In the genomic region with DNA sequence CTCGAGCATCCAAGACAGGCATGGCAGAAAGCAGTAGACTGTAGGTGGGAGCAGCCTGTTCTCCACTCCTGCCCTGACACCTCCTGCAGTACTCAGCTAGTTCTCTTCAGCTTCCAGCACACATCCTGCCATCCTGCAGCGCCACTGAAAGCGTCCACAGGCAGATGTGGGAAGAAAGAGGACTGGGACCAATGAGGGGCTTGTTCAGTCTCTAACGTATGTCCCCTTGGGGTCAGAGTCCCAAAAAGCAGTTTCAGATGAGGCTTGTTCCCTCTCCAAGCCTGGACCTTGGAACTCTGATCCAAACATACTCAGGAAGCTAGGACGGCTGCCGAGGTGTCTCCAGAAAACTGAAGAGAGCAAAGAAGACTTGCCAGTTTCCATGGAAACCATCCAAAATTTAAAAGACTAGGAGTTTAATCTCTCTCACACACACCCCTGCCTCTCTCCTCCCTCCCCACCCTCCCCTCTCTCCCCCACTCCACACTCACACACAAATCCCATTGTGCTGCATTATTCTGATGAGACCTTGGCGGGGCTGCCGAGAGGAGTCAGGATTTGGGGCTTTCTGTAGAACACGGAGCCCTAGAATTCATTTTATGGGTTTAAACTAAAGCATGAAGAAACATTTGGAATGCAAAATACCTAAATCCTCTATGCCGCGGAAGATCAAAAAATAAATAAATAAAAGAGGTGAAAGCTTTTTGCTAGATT, we compare ENCODE assay signal across 11 mouse cellular contexts. TPM values are rescaled to one million over a fixed set of nuclear protein-coding genes. Genes with fewer than 3 reads are reported as not detected.
A peak's percentile ranks its signal among the peaks of the same experiment; 100 is the strongest.
DNase-seq lines count a peak whose midpoint lies in the region; ATAC-seq and TF ChIP-seq lines count a peak whose summit lies in the region.
"Had no signal": no experiment of that assay in that cellular context is flagged by ENCODE, and none has a peak within 500 bp of the region (broad histone marks: within the 10 kb centered on the region; RNA-seq: fewer than 3 reads in every experiment).

No protein-coding gene starts in this region.

- H3K27ac ChIP-seq in forebrain, embryonic 13.5 days: no peak overlapping the region; the same call in 1 of the 2 replicates
- H3K27ac ChIP-seq in olfactory bulb, adult 2 months (ENCODE audit: insufficient read depth, low read depth, low read length): peak overlapping the region; percentile 91
- H3K27ac ChIP-seq in intestine, embryonic 15.5 days: no peak overlapping the region
- H3K27ac ChIP-seq: limb, embryonic 13.5 days had no signal

- no peak overlapping the region for H3K4me3 ChIP-seq in forebrain, embryonic 13.5 days
- H3K4me3 ChIP-seq in olfactory bulb, adult 2 months (ENCODE audit: insufficient read depth, low read depth, low read length): peak overlapping the region; percentile 11; the same call in 1 of the 2 replicates
- H3K4me3 ChIP-seq in intestine, embryonic 15.5 days (replicated peaks): no peak overlapping the region
- H3K4me3 ChIP-seq: limb, embryonic 13.5 days had no signal

- H3K4me1 ChIP-seq in forebrain, embryonic 13.5 days: peaks cover 39% of the 10 kb centered on the region
- peaks cover 37% of the 10 kb centered on the region for H3K4me1 ChIP-seq in olfactory bulb, adult 2 months (ENCODE audit: control insufficient read depth, insufficient read depth, low read length)
- H3K4me1 ChIP-seq in intestine, embryonic 15.5 days (replicated peaks): 0 out of 2 replicates have a peak, but pooled peaks cover 3% of the 10 kb centered on the region

- DNase-seq in retina, postnatal 1 day: peak; percentile 32
- DNase-seq in retina, embryonic 14.5 days (ENCODE audit: low spot score): no peak
- DNase-seq in left cerebral cortex, postnatal 25 days (ENCODE audit: low spot score in 2 of 2): peak; percentile 75 to 84
- DNase-seq in heart, adult 18-20 months: no peak
- no peak for DNase-seq in heart, postnatal 10 days
- DNase-seq: cerebellum, postnatal 36 days had no signal

- WGBS in forebrain, embryonic 13.5 days: 20% methylated on average over 11 of the region's 11 CpGs
- WGBS in olfactory bulb, adult 2 months: 11% methylated on average over 11 of the region's 11 CpGs
- 47% methylated on average over 11 of the region's 11 CpGs for WGBS in intestine, embryonic 15.5 days

- H3K9me3 ChIP-seq in forebrain, embryonic 13.5 days (replicated peaks): no peaks in the 10 kb centered on the region
- H3K9me3 ChIP-seq in intestine, embryonic 15.5 days: no peaks in the 10 kb centered on the region
- H3K9me3 ChIP-seq: limb, embryonic 13.5 days had no signal

- H3K27me3 ChIP-seq in forebrain, embryonic 13.5 days: no peaks in the 10 kb centered on the region
- H3K27me3 ChIP-seq in intestine, embryonic 15.5 days (replicated peaks): no peaks in the 10 kb centered on the region
- H3K27me3 ChIP-seq: limb, embryonic 13.5 days had no signal

- H3K36me3 ChIP-seq in forebrain, embryonic 13.5 days (ENCODE audit: poor library complexity, severe bottlenecking): no peaks in the 10 kb centered on the region
- no peaks in the 10 kb centered on the region for H3K36me3 ChIP-seq in intestine, embryonic 15.5 days
- H3K36me3 ChIP-seq: limb, embryonic 13.5 days had no signal

- peak; percentile 76 for ATAC-seq in forebrain, embryonic 13.5 days
- no peak for ATAC-seq in intestine, embryonic 15.5 days

- H3K9ac ChIP-seq in forebrain, embryonic 13.5 days: no peak overlapping the region; the same call in 1 of the 2 replicates
- H3K9ac ChIP-seq in intestine, embryonic 15.5 days: no peak overlapping the region
- H3K9ac ChIP-seq: limb, embryonic 13.5 days had no signal

- no peak for TF ChIP-seq CTCF in olfactory bulb, adult 2 months (IDR thresholded peaks at IDR 0.05; ENCODE audit: insufficient read depth, low read depth, low read length)

- no peak for TF ChIP-seq POLR2A in olfactory bulb, adult 2 months (IDR thresholded peaks at IDR 0.05; ENCODE audit: insufficient read depth, low read depth, low read length)

- intact Hi-C loops in left cerebral cortex, postnatal 25 days (cut with DNase I): no loop called here
- intact Hi-C loops in heart, postnatal 10 days (cut with DNase I): no loop called here

- peak overlapping the region; percentile 12 for H3K4me2 ChIP-seq in forebrain, embryonic 13.5 days
- no peak overlapping the region for H3K4me2 ChIP-seq in intestine, embryonic 15.5 days (replicated peaks)
- H3K4me2 ChIP-seq: heart, embryonic 11.5 days; limb, embryonic 13.5 days had no signal

RNA-seq across cellular contexts. Expression of gene Calm1, which starts 22.5 kb away (rescaled TPM):
- 1,816 and 2,096 TPM in 2 replicates for polyA plus RNA-seq in forebrain, embryonic 13.5 days (2015; fragmentation: Nextera tagmentation; extraction: Ambion mirVana)
- 1,000 to 10,000 TPM; 2,231 to 2,341 TPM for total RNA-seq in left cerebral cortex, postnatal 25 days (2021)
- 446 and 787 TPM in 2 replicates for polyA plus RNA-seq in olfactory bulb, adult 2 months (2012; ENCODE audit: insufficient read depth, insufficient read length, low replicate concordance, missing spikeins)
- total RNA-seq in heart, adult 18-20 months (2021): 100 to 1,000 TPM; 228 to 241 TPM
- 100 to 1,000 TPM; 338 to 349 TPM for total RNA-seq in heart, postnatal 10 days (2021)
- 2,249 and 2,526 TPM in 2 replicates for polyA plus RNA-seq in intestine, embryonic 15.5 days (2015; fragmentation: Nextera tagmentation; extraction: Ambion mirVana)

Comparison
In these comparisons a context has a peak if more than half of its experiments do, and no peak if none do; other contexts are left out.
1. DNase-seq: peak in retina, postnatal 1 day (single experiment) and left cerebral cortex, postnatal 25 days (2 of 2); none in retina, embryonic 14.5 days (single experiment), heart, adult 18-20 months (0 of 2) and heart, postnatal 10 days (0 of 2).
2. RNA of gene Calm1, which starts 22.5 kb away (total RNA-seq): 2,231 to 2,341 TPM in left cerebral cortex, postnatal 25 days; 338 to 349 TPM in heart, postnatal 10 days and 228 to 241 TPM in heart, adult 18-20 months; every median in the first group is over 4 times any median in the second.